Mouse (Mus musculus) heart, embryonic 14.5 days (tissue): ENCODE measurements at regions not wholly inside any gene's neighbourhood (a gene's known extent, or its start where the extent isn't known, plus 50 kb on each side); places are given as distances from the start of the nearest gene placed in this dataset.
A peak's percentile ranks its signal among the peaks of the same experiment; 100 is the strongest.

Experiments
- ATAC-seq: fragments of 200-750 bp; cut with Nextera tagmentation; 2 replicates; pipeline ENCODE4 v1.8.0; 2017; ENCODE audit warnings: low read depth, moderate TSS enrichment; ENCODE audit not compliant: insufficient number of reproducible peaks, insufficient read depth, low FRiP score
- H3K27ac ChIP-seq, 2 experiments: fragments of 200-500 bp in 1 of 2; fragments of 300-500 bp in 1 of 2; sonication (generic) in 1 of 2; replicated peaks in 1 of 2; 2 replicates each; pipeline ENCODE4 v1.5.1; 2012 to 2014; ENCODE audit warnings: low read depth in 2 of 2, low read length in 2 of 2, control low read depth in 1 of 2, mild to moderate bottlenecking in 1 of 2, mixed read lengths in 1 of 2; ENCODE audit not compliant: control insufficient read depth in 1 of 2, insufficient read depth in 1 of 2
- H3K27me3 ChIP-seq: fragments of 300-500 bp; sonication (generic); 2 replicates; pipeline ENCODE4 v1.6.1; 2014; ENCODE audit warnings: mild to moderate bottlenecking, low read length, control low read depth; ENCODE audit not compliant: control insufficient read depth, insufficient read depth
- H3K36me3 ChIP-seq: fragments of 300-500 bp; sonication (generic); 2 replicates; pipeline ENCODE4 v1.6.1; 2014; ENCODE audit warnings: mild to moderate bottlenecking, control low read depth, low read length, mixed read lengths; ENCODE audit not compliant: control insufficient read depth, insufficient read depth
- H3K4me1 ChIP-seq, 2 experiments: fragments of 200-500 bp in 1 of 2; fragments of 300-500 bp in 1 of 2; sonication (generic) in 1 of 2; 2 replicates each; pipeline ENCODE4 v1.6.1; 2012 to 2014; ENCODE audit warnings: low read length in 2 of 2, control low read depth in 1 of 2, mixed read lengths in 1 of 2; ENCODE audit not compliant: control insufficient read depth in 2 of 2, insufficient read depth in 2 of 2
- H3K4me2 ChIP-seq: fragments of 300-500 bp; sonication (generic); 2 replicates; pipeline ENCODE4 v1.6.1; 2014; ENCODE audit warnings: mild to moderate bottlenecking, low read length
- H3K4me3 ChIP-seq, 2 experiments: fragments of 200-500 bp in 1 of 2; fragments of 300-500 bp in 1 of 2; sonication (generic) in 1 of 2; 2 replicates each; pipeline ENCODE4 v1.5.1; 2012 to 2014; ENCODE audit warnings: low read length in 2 of 2, mild to moderate bottlenecking in 2 of 2, control low read depth in 1 of 2, low read depth in 1 of 2, moderate library complexity in 1 of 2; ENCODE audit not compliant: control insufficient read depth in 1 of 2, insufficient read depth in 1 of 2
- H3K9ac ChIP-seq: fragments of 300-500 bp; sonication (generic); 2 replicates; pipeline ENCODE4 v1.6.1; 2014; ENCODE audit warnings: mild to moderate bottlenecking, low read length
- H3K9me3 ChIP-seq: fragments of 300-500 bp; sonication (generic); 2 replicates; pipeline ENCODE4 v1.6.1; 2016; ENCODE audit warnings: low read length, control low read depth; ENCODE audit not compliant: control insufficient read depth
- WGBS: fragments of 180-500 bp; shearing (Covaris S2); extraction: QIAGEN DNeasy Blood & Tissue Kit; methylation state at CpG from one replicate; pipeline ENCODE4 v1.1.7; 2014; 5-methylcytosine and 5-hydroxymethylcytosine counted together

DNA sequence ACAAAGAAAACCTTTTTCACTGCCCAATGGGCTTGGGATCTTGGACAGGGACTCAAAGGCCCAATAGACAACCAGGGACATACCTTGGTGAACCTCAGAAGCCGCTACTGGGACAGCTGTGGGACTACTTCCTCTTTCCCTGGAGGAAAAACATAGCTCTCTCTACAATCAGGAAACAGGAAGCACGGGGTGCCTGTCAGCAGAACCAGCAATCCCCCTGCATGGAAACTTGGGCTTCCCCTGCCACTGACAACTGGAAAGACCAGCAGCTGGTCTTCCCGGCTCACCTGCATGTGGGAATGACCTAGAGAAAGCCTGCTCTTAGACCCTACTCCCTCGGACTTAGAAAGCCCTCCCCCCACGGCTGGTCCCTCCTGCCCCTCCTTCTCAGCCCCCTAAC, 70.7 kb downstream of the Ier5 start:
- Histone ChIP-seq H3K4me3 (no peak overlapping the region), H3K9ac (peak overlapping the region; percentile 2; the same call in 1 of the 2 replicates), H3K4me2 (peak overlapping the region; percentile 43), H3K27ac (peak overlapping the region in 1 of 2 experiments; percentile 12; a peak in 2 of 4 replicates), H3K9me3 (no peaks in the 10 kb centered on the region), H3K36me3 (no peaks in the 10 kb centered on the region), H3K27me3 (no peaks in the 10 kb centered on the region), H3K4me1 (peaks cover 23 to 30% of the 10 kb centered on the region in 2 experiments)
- WGBS = 39% methylated on average over 5 of the region's 5 CpGs
- ATAC-seq = no peak; the same call in 1 of the 2 replicates

DNA sequence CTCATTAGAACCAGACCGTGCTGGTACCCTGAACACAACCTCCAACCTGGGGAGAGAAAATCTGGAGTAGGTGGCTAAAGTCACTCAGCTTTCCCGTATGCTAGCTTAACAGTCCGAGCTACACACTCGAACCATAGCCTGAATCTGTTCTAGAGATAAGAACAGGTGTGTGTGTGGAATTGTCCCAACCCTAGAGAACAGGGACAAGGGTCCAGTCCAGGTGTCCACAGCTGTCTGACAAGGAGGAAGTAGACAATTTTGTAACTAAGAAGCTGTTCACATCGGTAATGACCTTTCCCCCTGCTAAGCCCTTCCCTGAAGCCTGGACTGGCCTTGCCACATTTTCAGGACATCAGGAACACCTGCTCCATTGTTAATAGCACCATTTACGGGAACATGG, 71.3 kb downstream of the Ier5 start:
- Histone ChIP-seq H3K27me3 (no peaks in the 10 kb centered on the region), H3K4me1 (peaks cover 23 to 30% of the 10 kb centered on the region in 2 experiments), H3K27ac (peak overlapping the region in 1 of 2 experiments; percentile 12; a peak in 2 of 4 replicates), H3K4me3 (no peak overlapping the region), H3K4me2 (no peak overlapping the region; the same call in 1 of the 2 replicates), H3K36me3 (no peaks in the 10 kb centered on the region), H3K9me3 (no peaks in the 10 kb centered on the region), H3K9ac (no peak overlapping the region)
- WGBS = 67% methylated on average over 6 of the region's 6 CpGs
- ATAC-seq = no peak

DNA sequence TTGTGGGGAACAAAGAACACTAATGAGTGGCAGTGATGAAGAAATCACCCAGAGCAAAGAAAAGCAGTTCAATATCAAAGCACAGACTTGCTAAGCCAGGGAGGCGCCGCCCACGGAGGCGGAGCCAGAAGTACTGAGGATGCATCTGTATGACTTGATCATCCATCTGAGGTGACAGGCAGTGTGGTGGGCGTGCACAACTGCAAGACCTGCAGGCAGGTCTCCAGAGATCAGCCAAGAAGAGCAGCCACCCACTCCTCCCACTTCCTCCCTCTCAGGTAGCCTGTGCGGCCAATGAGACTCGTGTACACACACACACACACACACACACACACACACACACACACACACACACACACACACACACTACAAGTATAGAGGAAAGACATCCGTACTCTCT, 71.9 kb downstream of the Ier5 start:
- no peak overlapping the region for H3K4me2 ChIP-seq
- peaks cover 23 to 30% of the 10 kb centered on the region in 2 experiments for H3K4me1 ChIP-seq
- no peaks in the 10 kb centered on the region for H3K36me3 ChIP-seq
- H3K9ac ChIP-seq = no peak overlapping the region
- ATAC-seq = no peak
- no peak overlapping the region for H3K4me3 ChIP-seq
- no peak overlapping the region for H3K27ac ChIP-seq
- no peaks in the 10 kb centered on the region for H3K9me3 ChIP-seq
- 57% methylated on average over 7 of the region's 8 CpGs for WGBS
- H3K27me3 ChIP-seq = no peaks in the 10 kb centered on the region

DNA sequence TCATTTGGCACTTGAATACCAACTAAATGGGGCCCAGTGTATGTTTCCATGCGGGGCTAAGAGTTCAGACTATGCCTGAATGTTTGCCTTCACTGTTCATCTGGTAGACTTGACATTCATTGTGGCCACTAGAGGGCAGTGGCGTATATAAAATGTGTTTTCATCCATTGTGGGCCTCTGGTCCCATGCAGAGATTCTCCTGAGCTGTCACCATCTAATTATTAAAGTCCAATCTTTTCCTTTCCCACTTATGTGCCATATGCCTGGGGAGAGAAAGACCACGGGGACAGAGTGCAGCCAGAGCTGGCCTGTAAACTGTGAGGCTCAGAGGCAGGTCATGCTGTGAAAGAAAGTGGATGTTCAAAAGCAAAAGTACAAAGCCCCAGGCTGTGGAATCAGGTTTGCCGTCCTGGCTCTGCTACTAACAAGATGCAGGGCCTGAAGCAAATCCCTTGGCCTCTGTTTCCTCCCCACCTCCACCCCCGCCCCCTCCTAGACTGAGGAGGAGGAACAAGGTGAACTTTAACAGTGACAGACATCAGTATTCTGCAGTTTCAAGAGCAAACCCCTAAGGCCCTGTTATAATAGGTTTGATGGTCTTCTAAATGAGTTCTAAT, 73.5 kb downstream of the Ier5 start:
- WGBS = 17% methylated on average over 5 of the region's 5 CpGs
- no peak for ATAC-seq
- no peak overlapping the region for H3K4me3 ChIP-seq
- H3K9me3 ChIP-seq = no peaks in the 10 kb centered on the region
- H3K9ac ChIP-seq = no peak overlapping the region
- no peak overlapping the region for H3K27ac ChIP-seq
- H3K4me1 ChIP-seq = peaks cover 19 to 25% of the 10 kb centered on the region in 2 experiments
- H3K4me2 ChIP-seq = no peak overlapping the region
- no peaks in the 10 kb centered on the region for H3K36me3 ChIP-seq
- no peaks in the 10 kb centered on the region for H3K27me3 ChIP-seq

DNA sequence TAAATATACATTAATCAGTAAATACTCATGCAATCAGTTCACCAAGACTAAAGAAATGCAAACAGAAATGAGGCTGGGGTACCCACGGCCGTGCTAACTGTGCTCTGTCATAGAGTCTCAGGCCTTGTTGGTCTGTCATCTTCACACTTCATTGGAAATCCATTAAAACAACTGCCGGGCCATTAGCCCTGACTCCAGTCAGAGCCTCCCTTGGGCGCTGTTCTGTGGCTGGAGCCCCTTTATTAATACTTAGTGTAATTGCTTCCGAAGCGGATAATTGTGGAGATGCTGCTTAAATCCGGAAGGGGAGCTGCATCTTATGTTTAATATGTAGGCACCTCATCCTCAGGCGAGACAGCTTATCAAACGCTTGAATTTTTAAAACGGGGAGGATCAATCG, 76.1 kb downstream of the Ier5 start:
- H3K4me3 ChIP-seq = no peak overlapping the region
- peaks cover 4 to 9% of the 10 kb centered on the region in 2 experiments for H3K4me1 ChIP-seq
- no peak overlapping the region for H3K27ac ChIP-seq
- H3K9ac ChIP-seq = no peak overlapping the region
- H3K9me3 ChIP-seq = no peaks in the 10 kb centered on the region
- 77% methylated on average over 11 of the region's 11 CpGs for WGBS
- no peak overlapping the region for H3K4me2 ChIP-seq
- H3K36me3 ChIP-seq = no peaks in the 10 kb centered on the region
- ATAC-seq = no peak
- H3K27me3 ChIP-seq = no peaks in the 10 kb centered on the region

DNA sequence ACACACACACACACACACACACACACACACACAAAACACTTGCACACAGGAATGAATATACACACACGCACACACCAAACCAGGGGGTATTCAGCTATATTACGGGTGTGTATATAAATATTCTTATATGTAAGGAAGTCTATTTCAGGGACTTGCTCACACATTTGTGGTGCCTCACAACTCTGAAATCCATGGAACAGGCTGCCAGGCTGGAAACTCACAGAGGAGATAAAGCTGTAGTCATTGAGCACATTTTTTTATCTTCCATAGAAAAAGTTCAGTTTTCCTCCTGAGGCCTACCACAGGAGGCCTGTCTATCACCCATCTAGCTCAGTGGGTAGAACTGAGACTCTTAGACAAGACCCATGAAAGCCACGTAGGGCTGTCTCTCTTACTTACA, 83.8 kb downstream of the Ier5 start:
- H3K9ac ChIP-seq = no peak overlapping the region
- WGBS = 92% methylated on average over 3 of the region's 3 CpGs
- ATAC-seq = no peak
- H3K4me3 ChIP-seq = no peak overlapping the region
- H3K27ac ChIP-seq = no peak overlapping the region
- H3K27me3 ChIP-seq = peaks cover under 1% of the 10 kb centered on the region; the same call in 1 of the 2 replicates
- no peaks in the 10 kb centered on the region for H3K9me3 ChIP-seq
- peaks cover 0 to 5% of the 10 kb centered on the region in 2 experiments; a peak in 1 of 4 replicates for H3K4me1 ChIP-seq
- no peak overlapping the region for H3K4me2 ChIP-seq
- no peaks in the 10 kb centered on the region for H3K36me3 ChIP-seq

DNA sequence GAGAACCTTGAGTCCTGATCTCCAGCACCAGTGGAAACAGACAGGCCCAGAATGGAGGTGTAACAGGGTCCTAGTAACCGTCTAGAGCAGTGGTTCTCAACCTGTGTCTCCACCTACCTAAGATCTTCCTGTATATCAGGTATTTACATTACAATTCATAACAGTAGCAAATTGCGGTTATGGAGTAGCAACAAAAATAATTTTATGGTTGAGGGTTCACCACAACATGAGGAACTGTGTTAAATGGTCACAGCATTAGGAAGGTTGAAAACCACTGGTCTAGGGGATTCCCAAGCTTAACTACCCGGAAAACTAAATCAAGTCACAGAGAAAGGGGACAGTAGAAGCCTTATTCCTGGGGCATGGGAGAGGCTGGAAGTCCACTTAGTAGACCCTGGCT, 84.5 kb downstream of the Ier5 start:
- H3K4me2 ChIP-seq = no peak overlapping the region
- no peak overlapping the region for H3K9ac ChIP-seq
- H3K36me3 ChIP-seq = no peaks in the 10 kb centered on the region
- H3K27me3 ChIP-seq = peaks cover 3% of the 10 kb centered on the region; the same call in 1 of the 2 replicates
- H3K4me3 ChIP-seq = no peak overlapping the region
- peaks cover 0 to 5% of the 10 kb centered on the region in 2 experiments; a peak in 1 of 4 replicates for H3K4me1 ChIP-seq
- WGBS = 87% methylated on average over 3 of the region's 3 CpGs
- no peak for ATAC-seq
- no peaks in the 10 kb centered on the region for H3K9me3 ChIP-seq
- no peak overlapping the region for H3K27ac ChIP-seq

DNA sequence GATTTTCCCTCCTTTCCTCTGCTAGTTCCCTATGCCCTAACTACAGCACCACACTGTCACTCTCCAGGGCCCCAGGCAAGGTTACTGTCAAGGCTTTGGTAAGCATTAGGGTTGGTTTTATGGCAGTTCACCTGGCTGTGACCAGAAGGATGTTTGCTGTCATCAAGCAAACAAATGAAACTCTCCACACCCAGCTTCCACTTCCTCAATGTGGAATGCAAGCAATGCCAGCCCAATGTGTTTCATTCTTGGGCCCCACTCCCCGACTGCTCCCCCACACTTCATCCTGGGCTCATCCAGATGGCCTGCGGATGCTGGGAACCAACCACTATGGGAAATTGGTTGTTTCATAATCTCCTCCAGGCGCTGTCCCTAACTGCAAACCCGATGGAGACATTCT, 85.7 kb downstream of the Ier5 start:
- Histone ChIP-seq H3K4me3 (no peak overlapping the region), H3K4me2 (no peak overlapping the region), H3K9me3 (no peaks in the 10 kb centered on the region), H3K9ac (no peak overlapping the region), H3K27ac (no peak overlapping the region), H3K27me3 (peaks cover 3% of the 10 kb centered on the region; the same call in 1 of the 2 replicates), H3K36me3 (no peaks in the 10 kb centered on the region), H3K4me1 (peaks cover 0 to 5% of the 10 kb centered on the region in 2 experiments; a peak in 1 of 4 replicates)
- 40% methylated on average over 4 of the region's 4 CpGs for WGBS
- ATAC-seq = no peak
